Mouse (Mus musculus) gastrocnemius, postnatal 4 days (tissue): Measurements from ENCODE around the gene Ap5b1. TPM values are rescaled to one million over a fixed set of nuclear protein-coding genes. Genes with fewer than 3 reads are reported as not detected.
A peak's percentile ranks its signal among the peaks of the same experiment; 100 is the strongest.

ENCODE experiments used
- DNase-seq, 2 experiments: peaks; one replicate each; pipeline ENCODE4 v3.0.0; 2021 to 2022; ENCODE audit warnings: low spot score in 2 of 2, mixed read lengths in 2 of 2
- total RNA-seq, 2 experiments: library from RNA; stranded (reverse); gene quantifications; 2 replicates each; pipeline ENCODE4 v1.2.3; 2021

Ap5b1 gene
- total RNA-seq, 2 experiments from 2014 or later = 3.1 to 3.2 TPM

DNA sequence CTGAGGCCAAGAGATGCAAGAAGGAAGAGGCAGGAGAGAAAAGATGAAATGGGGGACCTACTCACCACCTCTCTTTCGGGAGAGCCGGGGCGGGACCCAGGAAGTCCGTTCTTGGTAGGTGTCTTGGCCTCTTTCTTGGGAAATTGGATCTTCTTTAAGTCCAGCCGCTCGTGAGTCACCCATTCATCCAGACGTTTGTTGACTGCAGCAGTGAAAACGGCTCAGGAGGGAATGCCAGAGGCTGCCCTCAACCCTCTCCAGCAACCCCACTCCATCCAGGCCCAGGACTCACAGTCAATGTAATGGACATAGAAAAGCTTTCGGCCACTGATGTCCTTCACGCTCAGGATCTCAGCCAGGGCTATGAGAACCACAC lies 41.3 kb downstream of the Ap5b1 start:
- no peak for DNase-seq

DNA sequence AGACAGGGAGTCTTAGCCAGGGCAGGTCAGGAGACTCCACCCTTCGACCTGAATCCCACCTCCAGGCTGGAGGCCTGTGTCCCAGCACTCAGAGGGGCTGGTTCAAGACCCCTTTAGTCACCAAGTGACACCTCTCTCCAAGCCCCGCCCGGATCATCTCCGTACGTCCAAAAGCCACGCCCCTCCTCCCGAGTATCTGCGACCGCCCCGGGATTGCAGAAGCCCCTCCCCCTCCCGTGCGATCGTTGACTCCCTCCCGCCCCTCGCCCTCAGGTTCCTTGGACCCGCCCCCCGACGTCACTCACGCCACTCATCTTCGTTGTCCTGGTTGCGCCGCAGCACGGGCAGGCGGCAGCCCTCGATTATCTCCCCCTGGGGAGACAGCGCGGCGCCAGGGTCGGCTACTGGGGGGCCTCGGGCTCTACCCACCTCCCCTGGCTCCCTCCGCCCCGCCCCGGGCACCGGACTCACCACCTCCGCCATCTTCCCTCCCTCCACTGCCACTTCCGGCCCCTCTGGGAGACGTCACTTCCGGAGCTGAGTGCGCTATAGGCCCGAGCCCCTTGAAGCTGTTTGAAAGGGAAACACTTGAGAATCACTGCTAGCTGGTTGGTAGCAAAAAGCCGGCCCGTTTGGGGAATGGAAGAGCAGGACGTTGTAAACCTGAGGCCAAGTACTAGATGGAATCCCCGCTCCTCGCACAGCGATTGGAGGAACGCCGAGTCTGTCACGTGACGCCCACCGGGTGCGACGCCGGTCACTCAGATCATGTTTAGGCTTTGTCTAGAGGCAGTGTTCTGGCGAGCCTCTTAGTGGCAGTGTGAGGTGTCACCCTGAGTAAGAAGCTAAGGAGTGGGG lies 42.0 kb downstream of the Ap5b1 start, which contains the start of gene Kat5:
Kat5 (minus strand) TSS at position 691 of the 858 bp plus-strand sequence.
- peak; percentile 79 to 91 for DNase-seq

GRCm38 (mm10) chr19:5611973-5612372 lies 44.1 kb downstream of the Ap5b1 start:
- DNase-seq = no peak

GRCm38 (mm10) chr19:5612762-5613411 lies 45.1 kb downstream of the Ap5b1 start:
- no peak for DNase-seq

GRCm38 (mm10) chr19:5614953-5615352 lies 47.1 kb downstream of the Ap5b1 start:
- DNase-seq = no peak

DNA sequence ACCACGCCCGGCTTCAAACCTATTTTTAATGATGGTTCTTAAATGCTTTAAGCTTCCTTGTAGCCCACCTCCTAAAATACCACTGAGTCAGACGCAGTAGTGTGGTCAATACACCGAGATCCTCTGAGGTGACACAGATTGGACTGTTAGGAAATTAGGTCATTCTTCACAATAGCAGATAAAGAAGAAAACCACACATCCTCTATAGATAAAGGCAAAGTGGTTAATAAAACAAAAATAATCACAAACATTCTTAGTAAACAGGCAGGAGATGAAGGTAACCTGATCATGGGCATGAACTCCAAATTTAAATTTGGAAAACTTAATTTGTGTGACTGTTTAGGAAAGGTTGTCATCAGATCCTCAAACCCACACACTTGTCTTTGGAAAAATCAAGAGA lies 52.2 kb downstream of the Ap5b1 start:
- no peak for DNase-seq

Other genes starting within 250 kb of the Ap5b1 start
- not detected for gene Catsper1, start 232.3 kb upstream of the Ap5b1 start, total RNA-seq
- gene Cst6, start 218.5 kb upstream of the Ap5b1 start, total RNA-seq = 1 to 10 TPM; 1.3 to 1.7 TPM
- 10 to 100 TPM; 23.7 to 23.8 TPM for gene Eif1ad, start 201.3 kb upstream of the Ap5b1 start, total RNA-seq
- 100 to 1,000 TPM; 131 to 137 TPM for gene Banf1, start 200.9 kb upstream of the Ap5b1 start, total RNA-seq
- gene Sart1, start 179.3 kb upstream of the Ap5b1 start, total RNA-seq = 10 to 100 TPM; 53.3 to 56.8 TPM
- gene Tsga10ip, start 165.5 kb upstream of the Ap5b1 start, total RNA-seq = not detected
- 100 to 1,000 TPM; 344 to 358 TPM for gene Drap1, start 143.0 kb upstream of the Ap5b1 start, total RNA-seq
- 10 to 100 TPM; 52.0 to 55.7 TPM for gene AI837181, start 142.9 kb upstream of the Ap5b1 start, total RNA-seq
- gene Fosl1, start 120.5 kb upstream of the Ap5b1 start, total RNA-seq = not detected
- 1 to 10 TPM; 8.0 to 8.4 TPM for gene Ccdc85b, start 110.1 kb upstream of the Ap5b1 start, total RNA-seq
- 10 to 100 TPM; 62.3 to 71.1 TPM for gene Fibp, start 107.4 kb upstream of the Ap5b1 start, total RNA-seq
- gene Ctsw, start 99.5 kb upstream of the Ap5b1 start, total RNA-seq = under 1 TPM in 1 of 2 experiments, not detected in 1; 0.16 TPM
- 10 to 100 TPM; 57.2 to 68.1 TPM for gene Efemp2, start 94.1 kb upstream of the Ap5b1 start, total RNA-seq
- gene Mus81, start 79.6 kb upstream of the Ap5b1 start, total RNA-seq = 10 to 100 TPM; 28.9 to 30.9 TPM
- 100 to 1,000 TPM; 557 to 593 TPM for gene Cfl1, start 77.6 kb upstream of the Ap5b1 start, total RNA-seq
- 1 to 10 TPM; 1.3 to 1.8 TPM for gene 1700020D05Rik, start 64.2 kb upstream of the Ap5b1 start, total RNA-seq
- gene Snx32, start 57.5 kb upstream of the Ap5b1 start, total RNA-seq = 1 to 10 TPM; 8.4 to 9.3 TPM
- gene Ovol1, start 7.4 kb upstream of the Ap5b1 start, total RNA-seq = not detected
- gene Rnaseh2c, start 33.8 kb downstream of the Ap5b1 start, total RNA-seq = 10 to 100 TPM; 55.2 to 67.2 TPM
- 10 to 100 TPM; 50.1 to 54.4 TPM for gene Kat5, start 42.2 kb downstream of the Ap5b1 start, total RNA-seq
- gene Rela, start 69.5 kb downstream of the Ap5b1 start, total RNA-seq = 10 to 100 TPM; 35.9 to 39.1 TPM
- 10 to 100 TPM; 47.7 to 52.2 TPM for gene Sipa1, start 95.7 kb downstream of the Ap5b1 start, total RNA-seq
- gene Map3k11, start 120.7 kb downstream of the Ap5b1 start, total RNA-seq = 10 to 100 TPM; 29.7 to 30.2 TPM
- gene Pcnx3, start 120.9 kb downstream of the Ap5b1 start, total RNA-seq = 10 to 100 TPM; 37.1 to 40.5 TPM
- gene Kcnk7, start 136.3 kb downstream of the Ap5b1 start, total RNA-seq = not detected
- gene Ehbp1l1, start 158.3 kb downstream of the Ap5b1 start, total RNA-seq = 100 to 1,000 TPM; 250 to 260 TPM
- 10 to 100 TPM; 58.8 to 59.1 TPM for gene Fam89b, start 161.6 kb downstream of the Ap5b1 start, total RNA-seq
- gene Ltbp3, start 172.9 kb downstream of the Ap5b1 start, total RNA-seq = 100 to 1,000 TPM; 116 to 137 TPM
- gene Scyl1, start 203.4 kb downstream of the Ap5b1 start, total RNA-seq = 10 to 100 TPM; 71.7 to 75.6 TPM